Mouse (Mus musculus): ENCODE measurements around the gene S100a16. TPM values are rescaled to one million over a fixed set of nuclear protein-coding genes. Genes with fewer than 3 reads are reported as not detected.

S100a16 gene
- polyA plus RNA-seq, 1 experiment from 2014 or later = 42.1 TPM

Other genes starting within 250 kb of the S100a16 start
- gene Gatad2b, start 244.1 kb upstream of the S100a16 start, polyA plus RNA-seq (2014; fragmentation: Nextera tagmentation; extraction: Ambion mirVana) = 16.2 and 18.9 TPM in 2 replicates
- gene Slc27a3, start 147.3 kb upstream of the S100a16 start, polyA plus RNA-seq (2014; fragmentation: Nextera tagmentation; extraction: Ambion mirVana) = 24.0 and 28.7 TPM in 2 replicates
- gene Ints3, start 103.6 kb upstream of the S100a16 start, polyA plus RNA-seq (2014; fragmentation: Nextera tagmentation; extraction: Ambion mirVana) = 47.2 and 56.7 TPM in 2 replicates
- 2.0 and 2.3 TPM in 2 replicates for gene Npr1, start 71.4 kb upstream of the S100a16 start, polyA plus RNA-seq (2014; fragmentation: Nextera tagmentation; extraction: Ambion mirVana)
- 377 and 385 TPM in 2 replicates for gene Ilf2, start 61.1 kb upstream of the S100a16 start, polyA plus RNA-seq (2014; fragmentation: Nextera tagmentation; extraction: Ambion mirVana)
- gene Snapin, start 46.2 kb upstream of the S100a16 start, polyA plus RNA-seq (2014; fragmentation: Nextera tagmentation; extraction: Ambion mirVana) = 60.5 and 63.6 TPM in 2 replicates
- gene Chtop, start 27.8 kb upstream of the S100a16 start, polyA plus RNA-seq (2014; fragmentation: Nextera tagmentation; extraction: Ambion mirVana) = 125 and 129 TPM in 2 replicates
- 4.6 and 7.3 TPM in 2 replicates for gene S100a1, start 22.9 kb upstream of the S100a16 start, polyA plus RNA-seq (2014; fragmentation: Nextera tagmentation; extraction: Ambion mirVana)
- gene S100a13, start 22.8 kb upstream of the S100a16 start, polyA plus RNA-seq (2014; fragmentation: Nextera tagmentation; extraction: Ambion mirVana) = 11.8 and 12.6 TPM in 2 replicates
- gene S100a14, start 10.4 kb upstream of the S100a16 start, polyA plus RNA-seq (2014; fragmentation: Nextera tagmentation; extraction: Ambion mirVana) = not detected in 2 replicates
- gene S100a3, start 23.3 kb downstream of the S100a16 start, polyA plus RNA-seq (2014; fragmentation: Nextera tagmentation; extraction: Ambion mirVana) = 0.43 TPM in 1 of 2 replicates, not detected in the other
- gene S100a2, start 53.0 kb downstream of the S100a16 start, polyA plus RNA-seq (2014; fragmentation: Nextera tagmentation; extraction: Ambion mirVana) = not detected in 2 replicates
- not detected in 2 replicates for gene Gm42674, start 64.7 kb downstream of the S100a16 start, polyA plus RNA-seq (2014; fragmentation: Nextera tagmentation; extraction: Ambion mirVana)
- 0.72 and 1.0 TPM in 2 replicates for gene S100a4, start 66.5 kb downstream of the S100a16 start, polyA plus RNA-seq (2014; fragmentation: Nextera tagmentation; extraction: Ambion mirVana)
- gene S100a5, start 71.3 kb downstream of the S100a16 start, polyA plus RNA-seq (2014; fragmentation: Nextera tagmentation; extraction: Ambion mirVana) = not detected in 2 replicates
- 14.5 and 17.5 TPM in 2 replicates for gene S100a6, start 75.6 kb downstream of the S100a16 start, polyA plus RNA-seq (2014; fragmentation: Nextera tagmentation; extraction: Ambion mirVana)
- not detected in 2 replicates for gene S100a7a, start 116.8 kb downstream of the S100a16 start, polyA plus RNA-seq (2014; fragmentation: Nextera tagmentation; extraction: Ambion mirVana)
- gene S100a8, start 131.7 kb downstream of the S100a16 start, polyA plus RNA-seq (2014; fragmentation: Nextera tagmentation; extraction: Ambion mirVana) = 3.7 TPM in 2 replicates
- gene S100a9, start 158.5 kb downstream of the S100a16 start, polyA plus RNA-seq (2014; fragmentation: Nextera tagmentation; extraction: Ambion mirVana) = 1.5 and 2.3 TPM in 2 replicates
- not detected in 2 replicates for gene Pglyrp4, start 189.7 kb downstream of the S100a16 start, polyA plus RNA-seq (2014; fragmentation: Nextera tagmentation; extraction: Ambion mirVana)
- not detected in 2 replicates for gene Gm5849, start 240.6 kb downstream of the S100a16 start, polyA plus RNA-seq (2014; fragmentation: Nextera tagmentation; extraction: Ambion mirVana)

All from limb, embryonic 11.5 days (tissue).